Mouse (Mus musculus): ENCODE data around the gene Ralgapa1.

- TF ChIP-seq GATA1 (IDR thresholded peaks at IDR 0.05; ENCODE audit: borderline replicate concordance, low read length) (no peak), FLI1 (IDR thresholded peaks at IDR 0.05; ENCODE audit: low read length) (no peak)
Measured at GRCm38 (mm10) chr12:55563742-55564141, 257.2 kb downstream of the Ralgapa1 start.

Measured in megakaryocyte, embryonic 14.5 days (primary cell).